Mouse (Mus musculus) MEL (cell line): ENCODE measurements around the gene Atp8b5.

Experiments used
- CHD1 ChIP-seq: IDR thresholded peaks from 2 replicates; pipeline ENCODE4 v1.6.1; 2012; ENCODE audit warnings: low read depth, mild to moderate bottlenecking, inconsistent platforms, low read length, improper control_type of control experiment
- CHD2 ChIP-seq: IDR thresholded peaks from 2 replicates; pipeline ENCODE4 v1.6.1; 2011; ENCODE audit warnings: low read length, improper control_type of control experiment
- CTCF ChIP-seq, 3 experiments: IDR thresholded peaks in 2 of 3; conservative IDR thresholded peaks in 1 of 3; 2 replicates each; pipeline ENCODE4 v1.5.1; 2011 to 2012; ENCODE audit warnings: low read length in 3 of 3, low read depth in 2 of 3, mild to moderate bottlenecking in 2 of 3, improper control_type of control experiment in 1 of 3, inconsistent platforms in 1 of 3, mixed read lengths in 1 of 3, moderate library complexity in 1 of 3; ENCODE audit not compliant: control insufficient read depth in 1 of 3, insufficient read depth in 1 of 3, poor library complexity in 1 of 3, severe bottlenecking in 1 of 3
- GATA1 ChIP-seq: IDR thresholded peaks from 2 replicates; pipeline ENCODE4 v1.6.1; 2011; ENCODE audit warnings: low read depth, low read length, improper control_type of control experiment
- JUND ChIP-seq: IDR thresholded peaks from 2 replicates; pipeline ENCODE4 v1.6.1; 2011; ENCODE audit warnings: low read depth, mild to moderate bottlenecking, improper control_type of control experiment, low read length
- MAX ChIP-seq: IDR thresholded peaks from 2 replicates; pipeline ENCODE4 v1.6.1; 2011; ENCODE audit warnings: low read length, improper control_type of control experiment
- MXI1 ChIP-seq: IDR thresholded peaks from 2 replicates; pipeline ENCODE4 v1.6.1; 2011; ENCODE audit warnings: mild to moderate bottlenecking, low read depth, low read length, improper control_type of control experiment
- NRF1 ChIP-seq: IDR thresholded peaks from 2 replicates; pipeline ENCODE4 v1.6.1; 2014; ENCODE audit warnings: low read depth, mild to moderate bottlenecking, inconsistent platforms, low read length, improper control_type of control experiment, moderate library complexity; ENCODE audit not compliant: poor library complexity, insufficient read depth, severe bottlenecking
- POLR2A ChIP-seq, 2 experiments: IDR thresholded peaks; 2 replicates each; pipeline ENCODE4 v1.6.1; 2011 to 2012; ENCODE audit warnings: low read length in 2 of 2, mild to moderate bottlenecking in 2 of 2, control low read depth in 1 of 2, improper control_type of control experiment in 1 of 2, low read depth in 1 of 2, moderate library complexity in 1 of 2; ENCODE audit not compliant: control insufficient read depth in 1 of 2, insufficient read depth in 1 of 2, poor library complexity in 1 of 2
- POLR2AphosphoS2 ChIP-seq: IDR thresholded peaks from 2 replicates; pipeline ENCODE4 v1.6.1; 2011; ENCODE audit warnings: low read length, improper control_type of control experiment
- TAL1 ChIP-seq: IDR thresholded peaks from 2 replicates; pipeline ENCODE4 v1.6.1; 2012; ENCODE audit warnings: mild to moderate bottlenecking, inconsistent platforms, low read length, moderate library complexity, mixed read lengths
- ZKSCAN1 ChIP-seq: IDR thresholded peaks from 2 replicates; pipeline ENCODE4 v1.6.1; 2012; ENCODE audit warnings: low read depth, mild to moderate bottlenecking, inconsistent platforms, low read length, improper control_type of control experiment, moderate library complexity
- ZNF384 ChIP-seq: IDR thresholded peaks from 2 replicates; pipeline ENCODE4 v1.6.1; 2012; ENCODE audit warnings: low read depth, mild to moderate bottlenecking, inconsistent platforms, low read length, improper control_type of control experiment

DNA sequence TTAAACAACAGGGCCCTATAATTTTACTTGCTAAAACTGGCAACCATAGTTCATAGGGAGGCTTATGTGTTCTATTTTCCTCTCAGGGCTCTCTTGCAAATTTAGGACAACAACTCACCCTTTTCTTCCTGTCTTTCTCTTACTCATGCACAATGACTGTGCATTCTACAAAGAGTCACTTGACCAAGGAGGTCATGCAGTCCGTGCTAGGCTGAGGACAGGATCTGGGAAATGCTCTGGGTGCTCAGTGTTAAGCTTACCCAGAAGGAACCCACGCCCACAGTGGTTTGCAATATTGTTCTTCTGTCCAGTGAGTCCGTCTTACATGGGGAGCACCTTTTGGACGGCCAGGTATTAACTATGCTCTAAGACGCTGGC, 117.1 kb downstream of the Atp8b5 start:
- TF ChIP-seq POLR2A (IDR thresholded peaks at IDR 0.05; ENCODE audit: control insufficient read depth in 1 of 2, insufficient read depth in 1 of 2, low read depth in 1 of 2, low read length in 2 of 2, poor library complexity in 1 of 2) (no peak), CTCF (IDR thresholded peaks at IDR 0.05 in 2 of 3, conservative IDR thresholded peaks at IDR 0.05 in 1 of 3; ENCODE audit: control insufficient read depth in 1 of 3, insufficient read depth in 1 of 3, low read depth in 2 of 3, low read length in 3 of 3, poor library complexity in 1 of 3, severe bottlenecking in 1 of 3) (no peak), CHD2 (no peak), MXI1 (no peak), GATA1 (no peak), ZKSCAN1 (no peak), NRF1 (no peak), ZNF384 (no peak), TAL1 (no peak), JUND (no peak), CHD1 (no peak), MAX (no peak), POLR2AphosphoS2 (no peak)
